Mouse (Mus musculus) bone marrow, adult 2 months (tissue): Measurements from ENCODE around the gene Abcf3.

Experiments used
- CTCF ChIP-seq: fragments of 200-500 bp; IDR thresholded peaks from 2 replicates; pipeline ENCODE4 v1.5.1; 2011; ENCODE audit warnings: low read length, control low read depth; ENCODE audit not compliant: control insufficient read depth, insufficient read depth
- POLR2A ChIP-seq: fragments of 200-500 bp; IDR thresholded peaks from 2 replicates; pipeline ENCODE4 v1.6.1; 2011; ENCODE audit warnings: low read depth, mild to moderate bottlenecking, control low read depth, low read length, borderline replicate concordance; ENCODE audit not compliant: control insufficient read depth

GRCm38 (mm10) chr16:20529375-20529774, 19.0 kb upstream of the Abcf3 start:
- TF ChIP-seq CTCF (no peak), POLR2A (no peak)
